Comparison of ENCODE assay signal across 12 mouse cellular contexts in the genomic region with DNA sequence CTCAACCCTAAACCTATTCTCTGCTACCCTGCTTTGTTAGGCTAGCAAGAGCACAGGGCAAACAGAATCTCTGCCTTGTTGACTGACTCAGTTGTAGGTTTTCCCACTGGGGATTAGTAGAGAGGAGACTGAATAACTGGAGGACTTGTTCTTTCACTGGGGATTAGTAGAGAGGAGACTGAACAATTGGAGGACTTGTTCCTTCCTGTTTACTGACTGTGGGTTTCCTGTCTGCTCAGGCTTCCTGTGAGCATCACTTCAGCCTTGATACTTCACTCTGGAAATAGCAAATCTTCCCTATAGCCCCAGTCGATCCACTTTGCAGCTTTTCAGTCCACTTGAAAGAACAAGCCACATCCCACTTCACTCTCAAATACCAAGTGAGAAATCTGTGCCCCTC. TPM values are rescaled to one million over a fixed set of nuclear protein-coding genes. Genes with fewer than 3 reads are reported as not detected.
"Had no signal": no experiment of that assay in that cellular context is flagged by ENCODE, and none has a peak within 500 bp of the region (broad histone marks: within the 10 kb centered on the region; RNA-seq: fewer than 3 reads in every experiment).

No protein-coding gene starts in this region.

- DNase-seq: kidney, adult 8-10 months; kidney, postnatal 25 days; layer of hippocampus, adult 9-11 months; layer of hippocampus, postnatal 36 days; liver; liver, embryonic 13.5 days; liver, postnatal 0 days; right cerebral cortex, adult 18-20 months; right cerebral cortex, postnatal 25 days had no signal

- ATAC-seq: intestine, postnatal 0 days; liver, postnatal 0 days; midbrain, embryonic 13.5 days had no signal

RNA-seq across cellular contexts. Expression of a gene that starts 49.4 kb away (rescaled TPM):
- polyA plus RNA-seq: limb, embryonic 12.5 days had no signal
